Mouse (Mus musculus) spleen, adult 12 weeks (tissue): ENCODE data around the gene Ppef2.

ENCODE experiments used
- DNase-seq: peaks from one replicate; pipeline ENCODE4 v3.0.0; 2022; ENCODE audit warnings: low spot score

Gene Ppef2

DNA sequence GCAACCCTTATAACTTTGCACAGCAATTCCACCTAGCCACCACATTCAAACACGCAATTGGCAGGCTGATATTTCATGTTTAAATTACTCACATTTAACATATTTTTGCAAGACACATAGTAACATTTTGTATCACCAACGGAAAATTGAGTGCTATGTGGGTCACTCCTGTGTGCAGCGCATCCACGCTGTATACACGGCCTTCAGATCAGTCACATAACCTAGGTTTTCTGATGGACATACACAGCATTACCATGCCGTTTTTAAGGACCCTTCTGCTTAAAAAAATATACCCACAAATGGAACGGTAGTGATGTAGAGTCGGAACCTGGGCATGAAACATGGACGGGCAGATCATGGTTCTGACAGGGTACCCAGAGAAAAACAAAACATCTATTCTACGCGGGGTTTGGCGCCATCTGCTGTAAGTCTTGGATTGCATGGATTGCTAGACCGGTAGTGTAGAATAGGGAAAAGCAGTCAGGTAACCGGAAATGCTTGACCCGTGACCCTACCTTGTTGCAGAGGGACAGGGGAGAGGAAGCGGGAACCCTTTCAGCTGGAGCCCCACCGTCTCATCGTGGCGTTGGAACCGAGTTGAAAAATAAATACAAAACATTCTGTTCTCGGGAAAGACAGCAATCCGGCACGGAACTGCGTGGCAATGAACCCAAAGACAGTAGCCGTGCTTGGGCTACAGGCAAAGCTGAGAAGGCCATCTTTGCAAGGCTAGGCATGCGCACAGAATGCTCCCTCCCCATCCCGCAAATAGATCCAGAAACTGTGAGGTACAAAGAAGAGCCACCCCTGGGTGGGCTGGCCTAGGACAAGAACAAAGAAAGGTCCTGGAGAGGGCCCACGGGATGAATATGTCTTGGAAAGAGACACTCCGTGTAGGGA lies 16.5 kb downstream of the Ppef2 start:
- no peak for DNase-seq

GRCm38 (mm10) chr5:92234939-92235557 lies 21.0 kb downstream of the Ppef2 start:
- DNase-seq: no peak

DNA sequence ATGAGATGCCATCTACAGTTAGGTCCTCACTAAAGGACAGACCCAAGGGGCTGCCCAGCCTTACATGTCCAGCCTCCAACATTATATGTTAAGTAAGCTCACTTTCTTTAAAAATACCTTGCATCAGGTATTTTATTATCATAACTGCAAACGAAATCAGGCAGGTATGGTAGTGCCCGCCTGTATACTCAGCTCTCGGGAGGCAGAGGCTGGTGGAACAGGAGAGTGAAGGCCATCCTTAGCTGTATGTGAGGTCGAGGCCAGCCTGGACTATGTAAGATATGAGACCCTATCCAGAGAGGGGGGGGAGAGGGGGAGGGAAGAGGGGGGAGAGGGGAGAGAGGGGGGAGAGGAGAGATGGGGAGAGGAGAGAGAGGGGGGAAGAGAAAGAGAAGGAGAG lies 22.7 kb downstream of the Ppef2 start:
- DNase-seq: no peak

DNA sequence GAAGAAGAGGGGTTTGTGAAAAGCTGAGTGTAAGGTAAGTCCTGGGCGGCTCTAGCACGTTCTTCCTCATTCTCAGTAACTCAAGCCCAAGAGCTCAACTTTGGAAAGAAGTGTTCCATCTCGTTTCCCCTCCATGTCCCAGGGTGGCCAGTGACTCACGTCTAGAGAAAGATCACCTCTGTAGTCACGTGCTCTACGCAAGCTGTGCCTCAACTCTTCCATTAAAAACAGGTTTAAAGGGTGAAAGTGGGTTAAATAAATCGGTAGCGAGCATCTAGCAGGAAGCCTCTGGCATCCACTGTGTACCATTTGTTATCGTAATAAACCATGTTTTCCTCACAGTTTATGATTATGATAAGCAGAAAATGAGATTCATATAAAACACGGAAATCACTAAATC lies 24.2 kb downstream of the Ppef2 start:
- no peak for DNase-seq

DNA sequence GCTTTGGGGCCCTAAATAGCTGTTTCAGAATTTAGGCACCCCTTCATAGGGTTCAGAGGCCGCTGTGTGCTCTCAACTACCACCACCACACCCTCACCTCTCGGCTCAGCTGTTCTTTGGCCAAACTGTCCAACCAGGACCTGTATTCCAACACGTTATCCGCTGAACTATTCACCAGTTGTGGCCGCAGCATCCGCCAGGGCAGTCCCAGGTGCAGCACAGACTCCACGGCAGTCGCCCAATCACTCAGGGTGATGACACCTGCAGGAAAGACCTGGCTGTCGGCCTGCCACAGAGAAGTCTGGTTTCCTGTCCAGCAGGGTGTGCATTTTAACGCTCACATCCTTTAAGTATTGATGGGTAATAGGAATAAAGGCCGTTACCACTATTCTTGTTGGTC lies 25.8 kb downstream of the Ppef2 start:
- no peak for DNase-seq

DNA sequence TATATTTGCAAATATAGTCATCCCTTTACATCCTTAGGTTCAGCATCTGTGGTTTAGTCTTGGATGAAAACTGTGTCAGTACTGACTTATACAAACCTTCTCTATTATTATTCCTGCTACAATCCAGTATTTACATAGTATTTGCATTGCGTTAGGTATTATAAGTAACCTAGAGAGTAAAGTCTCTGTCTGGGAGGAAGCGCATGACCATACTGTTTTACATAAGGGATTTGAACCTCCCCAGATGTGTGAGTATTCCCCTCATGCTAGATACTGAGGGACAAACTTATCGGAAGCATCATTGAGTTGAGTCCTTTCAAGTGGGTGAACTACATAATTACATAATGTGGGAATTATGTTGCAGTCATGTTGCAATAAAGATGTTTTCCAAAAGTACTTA lies 26.6 kb downstream of the Ppef2 start:
- no peak for DNase-seq

GRCm38 (mm10) chr5:92228776-92229175 lies 27.3 kb downstream of the Ppef2 start:
- no peak for DNase-seq

- DNase-seq: no peak
Measured at GRCm38 (mm10) chr5:92227782-92228181, 28.3 kb downstream of the Ppef2 start.

- no peak for DNase-seq
Measured at GRCm38 (mm10) chr5:92220287-92220902, 35.7 kb downstream of the Ppef2 start.

- no peak for DNase-seq
Measured at GRCm38 (mm10) chr5:92219826-92220225, 36.3 kb downstream of the Ppef2 start.

DNA sequence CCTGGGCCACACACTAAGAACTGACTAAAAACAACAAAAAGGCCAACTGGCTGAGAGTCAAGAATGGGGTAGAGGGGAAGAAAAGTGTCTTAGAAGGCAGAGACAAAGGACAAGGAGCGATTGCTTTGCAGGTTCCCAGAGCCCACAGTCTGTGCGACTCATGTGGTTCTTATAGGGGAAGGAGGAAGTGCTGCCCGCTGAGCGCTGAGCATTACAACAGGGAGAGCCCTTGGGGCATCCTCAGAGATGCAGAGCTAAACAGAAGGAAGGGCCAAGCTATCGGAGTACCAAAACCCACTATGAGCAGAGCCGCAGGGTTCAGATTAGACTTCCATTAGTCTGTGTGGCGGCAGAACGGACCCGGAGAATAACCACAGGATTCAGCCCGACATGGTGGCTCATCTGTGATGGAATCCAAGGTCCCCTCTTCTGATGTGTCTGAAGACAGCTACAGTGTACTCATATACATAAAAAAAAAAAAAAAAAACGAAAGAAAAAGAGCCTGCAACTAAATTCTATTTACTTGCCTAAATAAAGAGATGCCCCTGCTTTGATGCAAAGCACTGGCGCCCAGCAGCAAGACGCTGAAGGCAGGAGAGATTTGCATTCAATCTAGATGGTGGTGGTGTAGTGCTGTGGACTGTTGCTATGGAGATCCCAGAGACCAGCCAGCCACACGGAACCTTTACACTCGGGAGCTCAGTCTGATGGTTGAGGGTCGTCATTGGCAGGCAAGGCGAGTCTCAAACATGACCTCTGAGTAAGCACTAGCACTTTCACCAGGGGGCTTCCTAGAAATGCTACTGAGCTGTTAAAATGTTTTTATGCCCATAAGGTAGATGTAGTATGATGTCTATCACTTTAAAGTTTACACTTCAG lies 36.9 kb downstream of the Ppef2 start:
- DNase-seq: no peak

GRCm38 (mm10) chr5:92215308-92215707 lies 40.8 kb downstream of the Ppef2 start, which contains the start of gene U90926:
Gene U90926, minus strand, starts transcription at chr5:92215408.
- no peak for DNase-seq

GRCm38 (mm10) chr5:92212231-92212630 lies 43.8 kb downstream of the Ppef2 start:
- no peak for DNase-seq

DNA sequence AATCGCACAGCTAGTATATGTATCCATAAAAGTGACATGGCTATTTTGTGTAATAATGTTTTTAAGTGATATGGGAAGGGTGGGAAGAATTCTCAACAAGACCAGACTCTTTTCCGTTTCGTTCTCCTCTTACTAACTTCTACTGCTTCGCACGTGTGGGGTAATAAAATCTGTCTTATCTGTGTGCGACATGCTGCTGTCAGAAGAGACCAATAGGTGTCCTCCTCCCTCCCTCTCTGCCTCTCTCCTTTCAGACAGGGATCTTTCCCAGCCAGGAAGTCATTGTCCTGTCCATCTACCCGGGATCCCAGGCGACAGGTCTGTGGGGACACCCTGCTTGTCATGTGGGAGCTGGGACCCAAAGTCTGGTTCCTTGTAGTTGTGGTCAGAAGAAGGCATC lies 45.9 kb downstream of the Ppef2 start:
- DNase-seq: no peak

DNA sequence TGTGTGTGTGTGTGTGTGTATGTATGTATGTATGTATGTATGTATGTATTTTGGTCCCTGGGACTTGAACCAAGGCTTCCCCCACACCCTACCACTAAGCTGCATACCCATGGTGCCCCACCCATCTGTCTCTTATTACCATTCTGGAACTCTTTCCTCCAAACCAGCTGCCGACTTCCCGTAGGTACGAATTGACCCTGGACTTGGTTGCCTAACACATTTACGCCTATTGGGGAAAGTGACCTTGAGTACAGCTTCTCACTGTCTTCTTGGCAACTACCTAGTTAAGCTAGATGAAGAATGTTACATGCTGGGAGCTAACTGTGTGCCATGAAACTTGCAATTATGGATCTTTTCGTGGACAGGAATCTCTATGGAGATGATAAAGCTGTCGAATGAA lies 50.0 kb downstream of the Ppef2 start:
- DNase-seq: no peak

DNA sequence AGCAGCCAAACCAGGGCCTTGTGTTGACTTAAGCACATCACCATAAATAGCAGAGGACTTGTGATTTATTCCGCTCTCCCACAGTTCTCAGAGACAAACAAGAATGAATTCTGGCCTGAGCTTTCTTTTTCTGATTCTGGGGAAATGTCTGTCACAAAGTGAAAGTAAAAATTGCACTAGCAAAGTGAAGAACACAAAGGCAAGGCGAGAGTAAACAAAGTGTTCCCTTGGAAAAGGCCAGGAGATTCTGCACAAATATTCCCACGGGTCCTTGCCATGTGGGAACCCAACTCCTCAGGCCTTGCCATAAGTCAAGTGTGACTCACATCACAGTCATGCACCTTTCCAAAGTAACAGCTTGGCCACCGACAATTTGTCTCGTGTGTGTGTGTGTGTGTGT lies 50.4 kb downstream of the Ppef2 start:
- no peak for DNase-seq

- DNase-seq: no peak
Measured at GRCm38 (mm10) chr5:92205184-92205583, 50.9 kb downstream of the Ppef2 start.

GRCm38 (mm10) chr5:92204162-92205036 lies 51.7 kb downstream of the Ppef2 start:
- DNase-seq: no peak

GRCm38 (mm10) chr5:92198266-92198665 lies 57.8 kb downstream of the Ppef2 start:
- DNase-seq: no peak

- no peak for DNase-seq
Measured at GRCm38 (mm10) chr5:92196895-92197811, 58.9 kb downstream of the Ppef2 start.
